Mouse (Mus musculus) T-helper 2 cell (primary cell): Measurements from ENCODE around the gene Arhgef28.

Source experiments
- in situ Hi-C: fragments of 300-600 bp; cut with MboI, MseI; formaldehyde crosslinking; loops from one replicate; pipeline ENCODE4 v1.15.1; 2025; ENCODE audit warnings: high pct_unique_total_duplicates

The Arhgef28 gene

GRCm38 (mm10) chr13:98184632-98185031 is 21.6 kb downstream of the Arhgef28 start:
- in situ Hi-C loops, result no loop called here

GRCm38 (mm10) chr13:98183157-98183878 is 22.9 kb downstream of the Arhgef28 start:
- in situ Hi-C loops, result no loop called here

GRCm38 (mm10) chr13:98182330-98182729 is 23.9 kb downstream of the Arhgef28 start:
- in situ Hi-C loops, result no loop called here

GRCm38 (mm10) chr13:98180636-98181035 is 25.6 kb downstream of the Arhgef28 start:
- in situ Hi-C loops, result no loop called here

- in situ Hi-C loops, result no loop called here
These were observed 30.8 kb downstream of the Arhgef28 start for GRCm38 (mm10) chr13:98175323-98176007.

GRCm38 (mm10) chr13:98173008-98173407 is 33.2 kb downstream of the Arhgef28 start:
- in situ Hi-C loops, result no loop called here

- in situ Hi-C loops, result no loop called here
These were observed 33.9 kb downstream of the Arhgef28 start for GRCm38 (mm10) chr13:98172365-98172764.

GRCm38 (mm10) chr13:98171706-98172105 is 34.5 kb downstream of the Arhgef28 start:
- in situ Hi-C loops, result no loop called here

- in situ Hi-C loops, result no loop called here
These were observed 35.0 kb downstream of the Arhgef28 start for GRCm38 (mm10) chr13:98171257-98171656.

- in situ Hi-C loops, result no loop called here
These were observed 41.4 kb downstream of the Arhgef28 start for GRCm38 (mm10) chr13:98164878-98165277.

GRCm38 (mm10) chr13:98161496-98161895 is 44.7 kb downstream of the Arhgef28 start:
- in situ Hi-C loops, result no loop called here

- in situ Hi-C loops, result loop anchor here (10.0 kb wide), 1 partner anchor 1288 kb away; no protein-coding TSS in a partner anchor
These were observed 49.6 kb downstream of the Arhgef28 start for GRCm38 (mm10) chr13:98156656-98157055.

- in situ Hi-C loops, result loop anchor here (10.0 kb wide), 1 partner anchor 1292 kb away; no protein-coding TSS in a partner anchor
These were observed 53.5 kb downstream of the Arhgef28 start for GRCm38 (mm10) chr13:98152759-98153158.

- in situ Hi-C loops, result no loop called here
These were observed 58.7 kb downstream of the Arhgef28 start for GRCm38 (mm10) chr13:98147532-98147931.

GRCm38 (mm10) chr13:98146573-98147160 is 59.6 kb downstream of the Arhgef28 start:
- in situ Hi-C loops, result no loop called here

GRCm38 (mm10) chr13:98145310-98145709 is 60.9 kb downstream of the Arhgef28 start:
- in situ Hi-C loops, result no loop called here

GRCm38 (mm10) chr13:98143000-98143399 is 63.2 kb downstream of the Arhgef28 start:
- in situ Hi-C loops, result no loop called here

- in situ Hi-C loops, result no loop called here
These were observed 65.6 kb downstream of the Arhgef28 start for GRCm38 (mm10) chr13:98140626-98141025.

- in situ Hi-C loops, result no loop called here
These were observed 67.5 kb downstream of the Arhgef28 start for GRCm38 (mm10) chr13:98138786-98139185.

- in situ Hi-C loops, result no loop called here
These were observed 70.2 kb downstream of the Arhgef28 start for GRCm38 (mm10) chr13:98135890-98136555.

- in situ Hi-C loops, result no loop called here
These were observed 73.3 kb downstream of the Arhgef28 start for GRCm38 (mm10) chr13:98132951-98133350.

- in situ Hi-C loops, result no loop called here
These were observed 74.0 kb downstream of the Arhgef28 start for GRCm38 (mm10) chr13:98132264-98132663.
